Mouse (Mus musculus) heart, embryonic 10.5 days (tissue): ENCODE data around the gene Plscr4. TPM values are rescaled to one million over a fixed set of nuclear protein-coding genes. Genes with fewer than 3 reads are reported as not detected.

Experiments used
- DNase-seq: peaks from one replicate; pipeline ENCODE4 v3.0.0-alpha.2; 2017; ENCODE audit warnings: low spot score
- H3K27ac ChIP-seq: fragments of 300-500 bp; sonication (generic); 2 replicates; pipeline ENCODE4 v1.5.1; 2016; ENCODE audit warnings: mild to moderate bottlenecking
- H3K27me3 ChIP-seq: fragments of 300-500 bp; sonication (generic); 2 replicates; pipeline ENCODE4 v1.6.1; 2016; ENCODE audit warnings: mild to moderate bottlenecking; ENCODE audit not compliant: poor library complexity, insufficient read depth, severe bottlenecking
- H3K36me3 ChIP-seq: fragments of 300-500 bp; sonication (generic); 2 replicates; pipeline ENCODE4 v1.6.1; 2016; ENCODE audit warnings: mild to moderate bottlenecking, moderate library complexity
- H3K4me1 ChIP-seq: fragments of 300-500 bp; sonication (generic); 2 replicates; pipeline ENCODE4 v1.6.1; 2016; ENCODE audit warnings: mild to moderate bottlenecking
- H3K4me3 ChIP-seq: fragments of 300-500 bp; sonication (generic); 2 replicates; pipeline ENCODE4 v1.5.1; 2016; ENCODE audit warnings: mild to moderate bottlenecking, moderate library complexity
- H3K9me3 ChIP-seq: fragments of 300-500 bp; sonication (generic); 2 replicates; pipeline ENCODE4 v1.6.1; 2016; ENCODE audit warnings: mild to moderate bottlenecking, moderate library complexity
- WGBS: fragments of 180-500 bp; shearing (Covaris S2); methylation state at CpG from one replicate; pipeline ENCODE4 v1.1.7; 2016; 5-methylcytosine and 5-hydroxymethylcytosine counted together
- polyA plus RNA-seq: library from polyadenylated mRNA; unstranded; fragments of >200 nt; fragmentation: Nextera tagmentation; extraction: Ambion mirVana; gene quantifications from 2 replicates; pipeline ENCODE4 v1.2.1, GENCODE M21; 2016

The Plscr4 gene
- polyA plus RNA-seq, 1 experiment from 2014 or later: 1.0 TPM

DNA sequence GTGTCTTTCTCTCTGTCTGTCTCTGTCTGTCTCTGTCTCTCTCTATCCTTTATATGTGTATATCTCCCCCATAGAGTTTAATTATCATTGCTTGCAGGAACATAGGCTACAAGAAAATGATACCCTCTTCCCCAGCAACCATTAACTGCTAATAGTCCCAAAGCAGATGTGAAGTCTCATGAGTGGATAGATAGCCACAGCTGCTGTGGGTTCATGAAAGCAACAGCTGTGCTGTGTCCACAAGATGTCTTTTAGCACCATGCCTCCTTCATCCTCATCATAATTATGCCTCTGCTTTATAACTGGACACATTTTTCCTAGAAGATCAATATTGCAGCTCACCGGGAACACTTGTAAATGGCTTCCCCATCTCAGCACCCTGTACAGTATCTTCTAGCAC is 17.1 kb downstream of the Plscr4 start:
- Histone ChIP-seq H3K36me3 (no peaks in the 10 kb centered on the region), H3K4me3 (no peak overlapping the region), H3K9me3 (no peaks in the 10 kb centered on the region), H3K27ac (no peak overlapping the region), H3K27me3 (no peaks in the 10 kb centered on the region), H3K4me1 (no peaks in the 10 kb centered on the region)
- WGBS: 88% methylated on average over 1 of the region's 1 CpGs
- no peak for DNase-seq

DNA sequence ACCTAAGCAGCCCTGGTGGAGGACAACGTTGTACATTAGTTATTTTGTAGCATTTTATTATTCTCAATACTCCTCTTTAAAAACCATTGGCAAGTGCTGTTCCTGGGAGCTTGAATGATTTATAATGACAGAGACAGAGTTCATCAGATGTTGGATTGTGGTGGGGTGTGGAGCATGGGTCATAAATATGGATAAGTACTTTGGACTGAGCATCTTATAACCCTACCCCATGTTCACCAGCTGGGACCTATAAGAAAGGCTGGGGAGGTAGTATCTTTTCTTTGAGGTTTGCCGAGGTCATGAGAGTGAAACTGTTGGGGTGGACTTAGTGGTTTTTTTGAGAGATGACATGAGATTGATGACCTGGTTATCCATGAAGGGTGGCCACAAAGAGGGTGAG is 24.5 kb downstream of the Plscr4 start:
- Histone ChIP-seq H3K27me3 (no peaks in the 10 kb centered on the region), H3K27ac (no peak overlapping the region), H3K4me1 (no peaks in the 10 kb centered on the region), H3K4me3 (no peak overlapping the region), H3K9me3 (no peaks in the 10 kb centered on the region), H3K36me3 (no peaks in the 10 kb centered on the region)
- 78% methylated on average over 2 of the region's 2 CpGs for WGBS
- DNase-seq: no peak

GRCm38 (mm10) chr9:92482551-92482950 is 25.4 kb downstream of the Plscr4 start:
- no peak overlapping the region for H3K27ac ChIP-seq
- DNase-seq: no peak
- no peaks in the 10 kb centered on the region for H3K27me3 ChIP-seq
- H3K4me3 ChIP-seq: no peak overlapping the region
- H3K9me3 ChIP-seq: no peaks in the 10 kb centered on the region
- WGBS: 82% methylated on average over 4 of the region's 4 CpGs
- H3K36me3 ChIP-seq: no peaks in the 10 kb centered on the region
- H3K4me1 ChIP-seq: no peaks in the 10 kb centered on the region

DNA sequence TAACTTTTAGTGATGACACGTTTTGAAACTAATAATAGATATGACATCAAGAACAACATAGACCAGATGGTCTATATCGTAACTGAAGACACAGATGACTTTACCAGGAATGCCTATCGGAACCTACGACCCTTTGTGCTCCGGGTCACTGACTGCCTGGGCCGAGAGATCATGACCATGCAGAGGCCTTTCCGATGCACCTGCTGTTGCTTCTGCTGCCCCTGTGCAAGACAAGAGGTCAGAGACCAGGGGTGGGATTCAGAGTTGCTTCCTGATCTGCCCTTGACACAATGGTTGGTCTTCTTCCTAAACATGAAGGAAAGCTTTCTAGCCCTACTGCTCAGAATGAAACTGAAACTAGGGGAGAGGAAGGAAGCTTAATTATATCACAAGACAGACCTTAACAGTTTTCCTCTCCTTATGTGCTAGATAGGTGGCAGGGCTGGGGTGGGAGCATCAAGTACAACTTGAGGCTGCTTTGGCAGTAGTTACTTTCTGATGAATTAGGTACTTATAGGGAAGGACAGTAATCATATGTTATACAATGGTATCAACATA is 27.6 kb downstream of the Plscr4 start:
- 82% methylated on average over 7 of the region's 7 CpGs for WGBS
- Histone ChIP-seq H3K27me3 (no peaks in the 10 kb centered on the region), H3K27ac (no peak overlapping the region), H3K4me3 (no peak overlapping the region), H3K9me3 (no peaks in the 10 kb centered on the region), H3K4me1 (no peaks in the 10 kb centered on the region), H3K36me3 (no peaks in the 10 kb centered on the region)
- no peak for DNase-seq

GRCm38 (mm10) chr9:92489857-92490256 is 32.7 kb downstream of the Plscr4 start:
- WGBS: 86% methylated on average over 7 of the region's 7 CpGs
- no peaks in the 10 kb centered on the region for H3K9me3 ChIP-seq
- H3K4me1 ChIP-seq: no peaks in the 10 kb centered on the region
- no peak overlapping the region for H3K4me3 ChIP-seq
- H3K36me3 ChIP-seq: no peaks in the 10 kb centered on the region
- no peaks in the 10 kb centered on the region for H3K27me3 ChIP-seq
- DNase-seq: no peak
- no peak overlapping the region for H3K27ac ChIP-seq

- 93% methylated on average over 3 of the region's 3 CpGs for WGBS
- no peaks in the 10 kb centered on the region for H3K36me3 ChIP-seq
- no peaks in the 10 kb centered on the region for H3K4me1 ChIP-seq
- no peak for DNase-seq
- H3K4me3 ChIP-seq: no peak overlapping the region
- no peaks in the 10 kb centered on the region for H3K27me3 ChIP-seq
- no peaks in the 10 kb centered on the region for H3K9me3 ChIP-seq
- no peak overlapping the region for H3K27ac ChIP-seq
These were observed 33.1 kb downstream of the Plscr4 start for GRCm38 (mm10) chr9:92490319-92490718.

DNA sequence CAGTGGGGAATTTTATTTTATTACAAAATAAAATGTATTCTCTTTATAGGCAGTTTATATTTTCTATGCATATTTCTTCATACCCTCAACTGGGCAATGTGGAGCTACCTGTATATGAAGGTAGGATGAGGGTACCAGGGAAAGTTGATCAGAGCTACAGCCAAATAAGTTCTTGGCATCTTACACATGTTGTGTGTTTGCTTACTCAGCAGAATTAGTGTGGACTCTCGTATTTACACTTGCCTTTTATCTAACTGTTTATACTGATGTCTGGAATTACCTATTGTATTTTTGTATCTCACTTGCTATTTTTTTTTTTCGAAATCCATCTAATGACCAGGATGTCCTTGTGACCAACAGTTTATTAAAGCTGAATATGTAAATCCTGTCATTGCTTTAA is 34.1 kb downstream of the Plscr4 start:
- no peak for DNase-seq
- no peaks in the 10 kb centered on the region for H3K4me1 ChIP-seq
- no peaks in the 10 kb centered on the region for H3K36me3 ChIP-seq
- no peaks in the 10 kb centered on the region for H3K9me3 ChIP-seq
- H3K27ac ChIP-seq: no peak overlapping the region
- H3K27me3 ChIP-seq: no peaks in the 10 kb centered on the region
- WGBS: 72% methylated on average over 2 of the region's 2 CpGs
- H3K4me3 ChIP-seq: no peak overlapping the region

GRCm38 (mm10) chr9:92499710-92500410 is 42.7 kb downstream of the Plscr4 start:
- H3K36me3 ChIP-seq: no peaks in the 10 kb centered on the region
- peak; percentile 78 for DNase-seq
- H3K27me3 ChIP-seq: no peaks in the 10 kb centered on the region
- H3K4me3 ChIP-seq: no peak overlapping the region
- 48% methylated on average over 12 of the region's 12 CpGs for WGBS
- no peak overlapping the region for H3K27ac ChIP-seq
- H3K9me3 ChIP-seq: no peaks in the 10 kb centered on the region
- H3K4me1 ChIP-seq: no peaks in the 10 kb centered on the region

DNA sequence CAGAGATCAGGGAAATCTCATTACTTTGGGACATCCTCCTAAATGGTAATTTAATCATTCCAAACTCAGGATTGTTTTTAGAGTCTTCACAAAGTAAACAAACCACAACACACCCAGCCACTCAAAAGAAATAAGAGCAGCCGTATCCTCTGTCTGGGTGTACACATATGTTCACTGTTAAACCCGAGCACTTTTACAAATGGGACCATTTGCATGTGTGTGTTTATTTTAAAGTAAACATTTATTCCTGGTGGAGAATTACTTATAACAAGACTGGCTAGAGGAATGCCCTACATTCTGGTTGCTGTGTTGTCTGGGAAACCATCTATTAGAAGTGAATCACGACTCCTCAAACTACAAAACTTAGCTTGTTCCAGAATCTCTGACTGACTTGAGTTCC is 47.1 kb downstream of the Plscr4 start:
- H3K36me3 ChIP-seq: no peaks in the 10 kb centered on the region
- no peaks in the 10 kb centered on the region for H3K27me3 ChIP-seq
- no peaks in the 10 kb centered on the region for H3K4me1 ChIP-seq
- DNase-seq: no peak
- no peak overlapping the region for H3K27ac ChIP-seq
- H3K9me3 ChIP-seq: no peaks in the 10 kb centered on the region
- no peak overlapping the region for H3K4me3 ChIP-seq
- 78% methylated on average over 3 of the region's 3 CpGs for WGBS

DNA sequence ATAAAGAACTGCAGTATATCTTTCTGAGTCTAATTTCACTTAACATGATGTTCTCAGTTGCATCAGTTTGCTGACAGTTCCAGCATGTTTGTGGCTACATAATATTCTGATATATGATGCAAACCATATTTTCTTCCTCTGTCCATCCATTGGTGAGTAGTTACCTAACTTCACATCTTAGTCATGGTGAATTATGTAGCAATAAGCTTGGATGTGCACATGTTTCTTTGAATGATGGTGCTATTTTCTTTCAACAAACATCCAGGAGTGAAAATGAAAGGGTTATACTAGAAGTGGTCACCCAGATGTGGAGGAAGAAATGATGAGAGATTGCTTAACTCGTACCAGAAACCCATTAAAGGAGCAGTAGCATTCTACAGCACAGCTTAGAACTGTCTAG is 47.7 kb downstream of the Plscr4 start:
- Histone ChIP-seq H3K27me3 (no peaks in the 10 kb centered on the region), H3K4me3 (no peak overlapping the region), H3K9me3 (no peaks in the 10 kb centered on the region), H3K36me3 (no peaks in the 10 kb centered on the region), H3K4me1 (no peaks in the 10 kb centered on the region), H3K27ac (no peak overlapping the region)
- DNase-seq: no peak
- WGBS: 62% methylated on average over 1 of the region's 1 CpGs

DNA sequence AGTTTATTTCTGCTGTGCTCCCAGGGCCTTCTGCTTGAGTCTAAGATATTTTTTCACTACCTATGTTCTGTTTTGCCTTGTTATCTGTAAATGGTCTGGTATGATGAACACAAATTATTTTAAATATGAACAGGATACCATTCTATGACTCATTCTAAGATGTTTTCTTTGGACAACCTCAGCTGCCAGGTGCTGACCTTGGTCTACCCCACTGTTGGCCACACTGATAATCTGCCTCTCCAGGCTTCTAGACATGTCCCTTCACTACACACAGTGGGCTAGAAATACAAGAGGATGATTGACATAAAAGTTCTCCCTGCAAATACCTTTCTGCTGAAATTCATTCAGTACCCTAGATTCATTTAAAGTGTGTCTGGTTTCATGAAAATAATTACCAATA is 54.5 kb downstream of the Plscr4 start:
- Histone ChIP-seq H3K27ac (no peak overlapping the region), H3K27me3 (no peaks in the 10 kb centered on the region)
- DNase-seq: no peak

DNA sequence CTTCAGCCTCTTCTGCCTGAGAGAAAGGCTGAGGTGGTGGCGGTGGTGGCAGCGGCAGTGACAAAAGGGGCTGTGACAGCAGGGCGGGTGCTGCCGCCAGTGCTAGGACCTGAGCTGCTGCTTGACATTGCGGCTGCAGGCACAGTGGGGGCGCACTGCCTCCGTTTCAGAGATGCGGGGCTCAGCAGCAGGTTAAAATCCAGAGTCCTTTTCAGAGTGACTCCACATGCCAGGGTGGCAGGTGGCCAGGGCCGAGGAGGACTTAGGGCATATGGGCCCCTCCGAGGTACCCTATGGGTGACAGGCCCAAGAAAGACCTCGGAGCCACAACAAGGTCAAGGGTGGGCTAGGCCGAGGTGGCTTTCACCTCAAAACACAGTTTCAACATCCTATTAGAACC is 59.9 kb downstream of the Plscr4 start:
- Histone ChIP-seq H3K4me1 (no peaks in the 10 kb centered on the region), H3K36me3 (0 out of 2 replicates have a peak, but pooled peaks cover 4% of the 10 kb centered on the region), H3K9me3 (peaks cover 4% of the 10 kb centered on the region; the same call in 1 of the 2 replicates), H3K27ac (no peak overlapping the region), H3K27me3 (no peaks in the 10 kb centered on the region), H3K4me3 (no peak overlapping the region)
- no peak for DNase-seq
- 89% methylated on average over 12 of the region's 12 CpGs for WGBS

More for the DNA sequence above, 54.5 kb downstream of the Plscr4 start:
- H3K36me3 ChIP-seq: no peaks in the 10 kb centered on the region
- H3K4me3 ChIP-seq: no peak overlapping the region
- no peaks in the 10 kb centered on the region for H3K4me1 ChIP-seq
- no peaks in the 10 kb centered on the region for H3K9me3 ChIP-seq

DNA sequence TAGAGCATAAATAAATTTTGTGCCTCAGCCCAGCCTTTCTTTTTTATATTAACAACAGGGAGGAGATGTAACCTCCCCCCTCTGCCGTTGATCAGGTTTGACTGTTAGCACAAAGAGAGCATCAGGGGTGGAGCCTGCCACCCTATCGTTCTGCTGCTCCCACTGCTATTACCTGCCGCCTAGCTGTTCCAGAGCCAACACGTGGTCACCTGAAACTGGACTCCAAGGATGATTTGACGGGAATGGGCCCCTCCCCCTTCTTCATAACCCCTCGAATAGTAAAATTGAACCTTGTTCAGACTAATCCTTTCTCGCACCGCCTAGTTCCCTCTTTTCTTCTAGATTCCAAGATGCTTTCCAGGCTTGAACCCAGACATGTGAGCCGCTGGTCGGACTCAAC is 63.6 kb downstream of the Plscr4 start:
- Histone ChIP-seq H3K27ac (no peak overlapping the region), H3K27me3 (no peaks in the 10 kb centered on the region), H3K4me1 (no peaks in the 10 kb centered on the region), H3K4me3 (no peak overlapping the region), H3K9me3 (peaks cover 4% of the 10 kb centered on the region; the same call in 1 of the 2 replicates), H3K36me3 (0 out of 2 replicates have a peak, but pooled peaks cover 4% of the 10 kb centered on the region)
- DNase-seq: no peak
- 86% methylated on average over 10 of the region's 10 CpGs for WGBS

DNA sequence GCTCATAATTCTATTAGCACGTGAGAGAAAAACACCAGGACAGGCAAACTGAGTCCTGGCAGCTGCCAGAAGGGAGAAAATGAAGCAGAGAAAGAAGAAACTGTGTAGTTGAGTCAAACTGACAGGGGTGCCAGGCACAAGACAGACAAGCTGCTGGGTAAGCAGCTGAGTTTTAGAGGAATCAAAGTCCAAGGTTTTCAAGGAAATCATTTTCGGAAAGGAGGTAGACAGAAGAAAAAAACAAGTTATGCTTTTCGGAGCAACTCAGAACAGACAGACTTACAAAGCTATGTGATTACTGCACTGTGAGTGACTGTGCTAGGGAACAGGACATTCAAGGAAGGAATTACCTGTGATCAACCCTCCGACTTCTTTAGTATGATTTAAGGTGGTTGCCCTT is 67.3 kb downstream of the Plscr4 start:
- no peaks in the 10 kb centered on the region for H3K27me3 ChIP-seq
- no peaks in the 10 kb centered on the region for H3K4me1 ChIP-seq
- WGBS: 75% methylated on average over 4 of the region's 4 CpGs
- H3K36me3 ChIP-seq: no peaks in the 10 kb centered on the region
- H3K9me3 ChIP-seq: no peaks in the 10 kb centered on the region
- no peak overlapping the region for H3K4me3 ChIP-seq
- H3K27ac ChIP-seq: no peak overlapping the region
- no peak for DNase-seq
